Mouse (Mus musculus) liver, postnatal 0 days (tissue): Measurements from ENCODE around the gene Brdt. TPM values are rescaled to one million over a fixed set of nuclear protein-coding genes. Genes with fewer than 3 reads are reported as not detected.

Experiments
- ATAC-seq: fragments of 200-750 bp; cut with Nextera tagmentation; 2 replicates; pipeline ENCODE4 v1.8.0; 2017; ENCODE audit warnings: mild to moderate bottlenecking, moderate library complexity
- DNase-seq: peaks from one replicate; pipeline ENCODE4 v3.0.0-alpha.2; 2016
- H3K27ac ChIP-seq: fragments of 300-500 bp; sonication (generic); 2 replicates; pipeline ENCODE4 v1.5.1; 2014; ENCODE audit warnings: antibody characterized with exemption, moderate library complexity, mild to moderate bottlenecking, low read depth
- H3K27me3 ChIP-seq: fragments of 300-500 bp; sonication (generic); 2 replicates; pipeline ENCODE4 v1.6.1; 2014; ENCODE audit warnings: low read length, control low read depth, mixed read lengths; ENCODE audit not compliant: insufficient read depth
- H3K36me3 ChIP-seq: fragments of 300-500 bp; sonication (generic); replicated peaks from 2 replicates; pipeline ENCODE4 v1.6.1; 2014; ENCODE audit warnings: mild to moderate bottlenecking, control low read depth, low read length, moderate library complexity, mixed read lengths; ENCODE audit not compliant: insufficient read depth
- H3K4me1 ChIP-seq: fragments of 300-500 bp; sonication (generic); 2 replicates; pipeline ENCODE4 v1.6.1; 2014; ENCODE audit warnings: antibody characterized with exemption, mild to moderate bottlenecking, control low read depth; ENCODE audit not compliant: insufficient read depth
- H3K4me2 ChIP-seq: fragments of 300-500 bp; sonication (generic); 2 replicates; pipeline ENCODE4 v1.6.1; 2014; ENCODE audit warnings: low read depth, mild to moderate bottlenecking, low read length, moderate library complexity, mixed read lengths
- H3K4me3 ChIP-seq: fragments of 300-500 bp; sonication (generic); 2 replicates; pipeline ENCODE4 v1.5.1; 2014; ENCODE audit warnings: low read depth, low read length
- H3K9ac ChIP-seq: fragments of 300-500 bp; sonication (generic); replicated peaks from 2 replicates; pipeline ENCODE4 v1.6.1; 2014; ENCODE audit warnings: mild to moderate bottlenecking, moderate library complexity
- H3K9me3 ChIP-seq: fragments of 300-500 bp; sonication (generic); 2 replicates; pipeline ENCODE4 v1.6.1; 2016; ENCODE audit warnings: mild to moderate bottlenecking, control low read depth, low read length, mixed read lengths
- CTCF ChIP-seq: sonication (generic); IDR thresholded peaks from 2 replicates; pipeline ENCODE4 v1.5.1; 2016; ENCODE audit warnings: antibody characterized with exemption, low read depth
- EP300 ChIP-seq: IDR thresholded peaks from 2 replicates; pipeline ENCODE4 v1.6.1; 2016; ENCODE audit warnings: antibody characterized with exemption, low read depth, mild to moderate bottlenecking
- WGBS: fragments of 180-500 bp; shearing (Covaris S2); extraction: QIAGEN DNeasy Blood & Tissue Kit; methylation state at CpG from one replicate; pipeline ENCODE4 v1.1.7; 2014; ENCODE audit not compliant: insufficient replicate concordance; 5-methylcytosine and 5-hydroxymethylcytosine counted together
- polyA plus RNA-seq: library from polyadenylated mRNA; unstranded; fragments of >200 nt; fragmentation: Nextera tagmentation; extraction: Ambion mirVana; gene quantifications from 2 replicates; pipeline ENCODE4 v1.2.1, GENCODE M21; 2015

Gene Brdt
- polyA plus RNA-seq, 1 experiment from 2014 or later = 0.29 TPM

GRCm38 (mm10) chr5:107295817-107296511, 35.0 kb upstream of the Brdt start:
- H3K4me1 ChIP-seq = 0 out of 2 replicates have a peak, but pooled peaks cover 9% of the 10 kb centered on the region
- peak overlapping the region; percentile 10; the same call in 1 of the 2 replicates for H3K4me2 ChIP-seq
- no peaks in the 10 kb centered on the region for H3K27me3 ChIP-seq
- no peak overlapping the region for H3K9ac ChIP-seq
- TF ChIP-seq EP300 (no peak), CTCF (no peak)
- DNase-seq (peak; percentile 31), ATAC-seq (peak; percentile 61; the same call in 1 of the 2 replicates)
- 50% methylated on average over 16 of the region's 16 CpGs for WGBS
- H3K36me3 ChIP-seq = no peaks in the 10 kb centered on the region
- H3K9me3 ChIP-seq = no peaks in the 10 kb centered on the region
- H3K27ac ChIP-seq = no peak overlapping the region
- H3K4me3 ChIP-seq = no peak overlapping the region

GRCm38 (mm10) chr5:107296512-107297322, 34.2 kb upstream of the Brdt start:
- DNase-seq (no peak), ATAC-seq (no peak)
- no peak for TF ChIP-seq EP300
- no peak for TF ChIP-seq CTCF
- Histone ChIP-seq H3K4me2 (0 out of 2 replicates have a peak overlapping the region, but pooled peaks have one; percentile 10), H3K9me3 (no peaks in the 10 kb centered on the region), H3K27me3 (no peaks in the 10 kb centered on the region), H3K4me1 (0 out of 2 replicates have a peak, but pooled peaks cover 9% of the 10 kb centered on the region), H3K4me3 (no peak overlapping the region), H3K36me3 (no peaks in the 10 kb centered on the region), H3K27ac (no peak overlapping the region), H3K9ac (no peak overlapping the region)
- WGBS = 59% methylated on average over 9 of the region's 9 CpGs

DNA sequence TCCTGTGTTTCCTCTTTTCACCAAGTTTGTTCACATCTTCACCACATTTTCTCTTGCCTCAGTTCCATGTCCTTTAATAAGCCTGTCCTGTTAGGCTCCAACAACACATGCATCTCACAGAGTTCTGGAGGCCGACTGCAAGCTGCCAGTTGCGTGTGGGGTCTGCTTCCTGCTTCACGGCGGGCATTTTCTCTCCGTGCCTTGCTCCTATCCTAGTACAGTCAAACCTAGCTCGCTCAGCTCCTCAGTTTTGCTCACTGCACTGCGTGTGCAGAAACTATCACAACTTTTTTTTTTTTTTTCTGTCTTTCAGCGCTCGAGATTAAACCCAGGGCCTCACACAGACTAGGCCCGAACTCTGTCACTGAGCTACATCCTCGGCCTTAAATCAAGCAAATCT, 32.1 kb upstream of the Brdt start:
- DNase-seq (no peak), ATAC-seq (no peak)
- TF ChIP-seq EP300 (no peak), CTCF (no peak)
- no peak overlapping the region for H3K9ac ChIP-seq
- H3K4me3 ChIP-seq = no peak overlapping the region
- H3K27ac ChIP-seq = no peak overlapping the region
- H3K4me1 ChIP-seq = peaks cover 14% of the 10 kb centered on the region
- H3K4me2 ChIP-seq = no peak overlapping the region
- H3K27me3 ChIP-seq = no peaks in the 10 kb centered on the region
- H3K36me3 ChIP-seq = no peaks in the 10 kb centered on the region
- no peaks in the 10 kb centered on the region for H3K9me3 ChIP-seq
- 62% methylated on average over 11 of the region's 11 CpGs for WGBS

- DNase-seq = no peak
- H3K4me1 ChIP-seq = peaks cover 5% of the 10 kb centered on the region
- no peak for ATAC-seq
- H3K9ac ChIP-seq = no peak overlapping the region
- H3K36me3 ChIP-seq = no peaks in the 10 kb centered on the region
- H3K4me3 ChIP-seq = no peak overlapping the region
- TF ChIP-seq CTCF (peak; percentile 16; the same call in 1 of the 2 replicates), EP300 (no peak)
- no peaks in the 10 kb centered on the region for H3K9me3 ChIP-seq
- peak overlapping the region; percentile 44 for H3K4me2 ChIP-seq
- H3K27me3 ChIP-seq = no peaks in the 10 kb centered on the region
- WGBS = 29% methylated on average over 11 of the region's 11 CpGs
- no peak overlapping the region for H3K27ac ChIP-seq
Observed at GRCm38 (mm10) chr5:107303350-107303861, 27.6 kb upstream of the Brdt start.

DNA sequence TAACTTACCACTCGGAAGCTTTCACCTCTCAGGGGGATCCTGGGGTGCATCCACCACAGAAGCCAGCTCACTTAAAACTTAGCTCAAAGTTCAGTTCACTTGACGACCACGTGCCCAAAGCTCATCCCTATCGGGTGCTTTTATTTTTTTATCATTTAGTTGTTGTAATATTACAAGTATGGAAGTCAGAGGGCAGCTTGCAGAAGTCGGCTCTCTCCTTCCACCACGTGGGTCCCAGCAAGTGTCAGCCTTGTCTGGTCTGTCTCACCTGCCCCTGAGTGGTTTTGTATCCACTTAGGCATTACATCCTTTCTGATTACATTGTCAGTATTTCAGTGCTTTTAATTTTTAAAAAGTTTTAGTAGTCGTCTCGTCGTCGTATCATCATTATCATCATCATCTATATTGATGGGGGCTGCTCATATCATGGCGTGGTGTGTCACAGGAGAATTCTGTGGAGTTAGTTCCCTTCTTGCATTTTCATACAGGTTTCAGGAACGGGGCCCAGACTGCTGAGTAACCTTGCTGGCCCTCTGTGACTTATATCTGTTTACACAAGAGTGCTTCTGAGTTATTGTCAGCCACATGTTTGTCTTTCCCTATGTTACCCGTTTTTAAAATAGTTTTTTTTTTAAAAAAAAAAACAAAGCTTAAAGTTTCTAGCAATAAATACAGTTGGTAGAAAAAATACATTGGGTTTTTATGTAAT, 26.7 kb upstream of the Brdt start:
- TF ChIP-seq EP300 (no peak), CTCF (no peak)
- Histone ChIP-seq H3K9me3 (no peaks in the 10 kb centered on the region), H3K27ac (no peak overlapping the region), H3K4me1 (peaks cover 5% of the 10 kb centered on the region), H3K27me3 (no peaks in the 10 kb centered on the region), H3K36me3 (no peaks in the 10 kb centered on the region), H3K4me3 (no peak overlapping the region), H3K4me2 (no peak overlapping the region), H3K9ac (no peak overlapping the region)
- ATAC-seq (no peak), DNase-seq (no peak)
- WGBS = 58% methylated on average over 13 of the region's 13 CpGs

DNA sequence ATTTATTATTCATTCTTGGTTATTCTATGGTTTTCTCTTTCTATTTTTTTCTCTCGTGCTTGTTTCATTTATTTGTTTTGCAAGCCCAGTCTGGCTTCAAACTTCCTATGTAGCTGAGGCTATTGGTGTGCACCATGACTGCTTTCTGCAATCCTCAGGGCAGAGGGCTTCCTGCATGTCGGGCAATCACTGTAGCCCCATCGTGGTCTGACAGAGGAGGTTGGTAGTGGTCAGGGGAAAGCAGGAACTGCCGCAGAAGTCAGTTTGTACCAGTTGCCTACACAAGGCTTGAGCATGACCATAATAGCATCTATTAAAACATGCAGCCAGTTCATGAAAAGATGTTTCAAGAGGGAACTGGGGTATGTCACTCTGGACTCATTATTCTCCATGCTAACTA, 23.5 kb upstream of the Brdt start:
- DNase-seq (no peak), ATAC-seq (no peak)
- no peak overlapping the region for H3K9ac ChIP-seq
- H3K36me3 ChIP-seq = no peaks in the 10 kb centered on the region
- no peaks in the 10 kb centered on the region for H3K27me3 ChIP-seq
- no peak overlapping the region for H3K27ac ChIP-seq
- peaks cover 5% of the 10 kb centered on the region for H3K4me1 ChIP-seq
- H3K4me3 ChIP-seq = no peak overlapping the region
- H3K4me2 ChIP-seq = no peak overlapping the region
- TF ChIP-seq CTCF (no peak), EP300 (no peak)
- WGBS = 28% methylated on average over 4 of the region's 4 CpGs
- no peaks in the 10 kb centered on the region for H3K9me3 ChIP-seq
